Mouse (Mus musculus) heart, embryonic 13.5 days (tissue): ENCODE data around the gene Epha7. TPM values are rescaled to one million over a fixed set of nuclear protein-coding genes. Genes with fewer than 3 reads are reported as not detected.

Experiments
- ATAC-seq: fragments of 200-750 bp; cut with Nextera tagmentation; 2 replicates; pipeline ENCODE4 v1.8.0; 2017; ENCODE audit warnings: moderate TSS enrichment; ENCODE audit not compliant: insufficient number of reproducible peaks, low FRiP score, low TSS enrichment; ENCODE audit errors: extremely low read depth
- H3K27ac ChIP-seq: fragments of 300-500 bp; sonication (generic); replicated peaks from 2 replicates; pipeline ENCODE4 v1.5.1; 2015; ENCODE audit warnings: moderate library complexity, mild to moderate bottlenecking, inconsistent platforms
- H3K27me3 ChIP-seq: fragments of 300-500 bp; sonication (generic); replicated peaks from 2 replicates; pipeline ENCODE4 v1.6.1; 2015; ENCODE audit warnings: mild to moderate bottlenecking, inconsistent platforms
- H3K36me3 ChIP-seq: fragments of 300-500 bp; sonication (generic); 2 replicates; pipeline ENCODE4 v1.6.1; 2015; ENCODE audit warnings: mild to moderate bottlenecking, inconsistent platforms
- H3K4me1 ChIP-seq: fragments of 300-500 bp; sonication (generic); 2 replicates; pipeline ENCODE4 v1.6.1; 2015; ENCODE audit warnings: inconsistent platforms
- H3K4me2 ChIP-seq: fragments of 300-500 bp; sonication (generic); 2 replicates; pipeline ENCODE4 v1.6.1; 2015; ENCODE audit warnings: inconsistent platforms, mild to moderate bottlenecking, moderate library complexity
- H3K4me3 ChIP-seq: fragments of 300-500 bp; sonication (generic); 2 replicates; pipeline ENCODE4 v1.5.1; 2015; ENCODE audit warnings: moderate library complexity, mild to moderate bottlenecking, inconsistent platforms
- H3K9ac ChIP-seq: fragments of 300-500 bp; sonication (generic); 2 replicates; pipeline ENCODE4 v1.6.1; 2015; ENCODE audit warnings: inconsistent platforms, mild to moderate bottlenecking, moderate library complexity
- H3K9me3 ChIP-seq: fragments of 300-500 bp; sonication (generic); 2 replicates; pipeline ENCODE4 v1.6.1; 2016; ENCODE audit warnings: inconsistent platforms
- WGBS: fragments of 180-500 bp; shearing (Covaris S2); methylation state at CpG from one replicate; pipeline ENCODE4 v1.1.7; 2015; ENCODE audit warnings: mixed read lengths; 5-methylcytosine and 5-hydroxymethylcytosine counted together
- polyA plus RNA-seq: library from polyadenylated mRNA; unstranded; fragments of >200 nt; fragmentation: Nextera tagmentation; extraction: Ambion mirVana; gene quantifications from 2 replicates; pipeline ENCODE4 v1.2.1, GENCODE M21; 2015

Epha7 gene
- polyA plus RNA-seq, 1 experiment from 2014 or later: 33.9 TPM

- H3K4me2 ChIP-seq: no peak overlapping the region
- no peak for ATAC-seq
- no peak overlapping the region for H3K9ac ChIP-seq
- H3K27me3 ChIP-seq: no peaks in the 10 kb centered on the region
- H3K4me1 ChIP-seq: peaks cover 3% of the 10 kb centered on the region; the same call in 1 of the 2 replicates
- H3K9me3 ChIP-seq: no peaks in the 10 kb centered on the region
- no peaks in the 10 kb centered on the region for H3K36me3 ChIP-seq
- H3K27ac ChIP-seq: no peak overlapping the region
- H3K4me3 ChIP-seq: no peak overlapping the region
- WGBS: 89% methylated on average over 5 of the region's 5 CpGs
Observed at GRCm38 (mm10) chr4:28901496-28901895, 88.6 kb downstream of the Epha7 start.

DNA sequence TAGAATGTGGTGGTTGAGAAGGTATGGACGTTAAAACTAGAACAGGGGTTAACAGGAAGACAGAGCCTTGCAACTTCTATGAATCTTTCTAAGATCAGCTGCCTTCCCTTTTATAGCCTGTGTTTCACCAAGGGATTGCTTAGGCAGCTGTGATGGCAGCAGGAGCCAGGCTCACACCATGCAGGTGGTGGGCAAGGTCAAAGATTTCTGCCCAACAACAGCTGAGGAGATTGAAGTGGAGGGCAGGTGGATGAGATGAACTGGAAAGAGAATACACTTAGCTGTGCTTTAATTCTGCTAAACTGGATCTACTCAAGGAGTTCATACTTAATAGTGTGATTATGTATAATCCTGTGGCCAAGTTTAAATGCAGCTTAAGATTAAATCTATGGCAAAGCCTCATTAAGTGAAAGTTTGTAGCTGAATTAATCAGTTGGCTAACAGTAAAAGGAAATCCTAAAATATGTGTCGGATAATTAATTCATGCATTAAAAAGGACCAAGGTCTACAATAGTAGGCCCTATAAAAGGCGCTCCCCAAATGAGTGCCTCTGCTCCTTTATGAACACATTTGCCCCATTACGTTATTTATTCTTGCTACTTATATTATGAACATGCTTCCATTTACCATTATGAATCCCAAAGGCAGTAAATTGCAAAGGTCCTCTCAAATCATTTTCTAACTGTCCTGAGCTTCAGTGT is 89.2 kb downstream of the Epha7 start:
- Histone ChIP-seq H3K9ac (no peak overlapping the region), H3K27ac (no peak overlapping the region), H3K4me1 (peaks cover 3% of the 10 kb centered on the region; the same call in 1 of the 2 replicates), H3K4me2 (no peak overlapping the region), H3K9me3 (no peaks in the 10 kb centered on the region), H3K36me3 (no peaks in the 10 kb centered on the region), H3K4me3 (no peak overlapping the region), H3K27me3 (no peaks in the 10 kb centered on the region)
- WGBS: 84% methylated on average over 4 of the region's 4 CpGs
- ATAC-seq: no peak

- Histone ChIP-seq H3K4me1 (no peaks in the 10 kb centered on the region), H3K9me3 (no peaks in the 10 kb centered on the region), H3K9ac (no peak overlapping the region), H3K27me3 (no peaks in the 10 kb centered on the region), H3K36me3 (no peaks in the 10 kb centered on the region), H3K4me2 (no peak overlapping the region), H3K4me3 (no peak overlapping the region), H3K27ac (no peak overlapping the region)
- no peak for ATAC-seq
- WGBS: 92% methylated on average over 2 of the region's 2 CpGs
Observed at GRCm38 (mm10) chr4:28906985-28907384, 94.1 kb downstream of the Epha7 start.

DNA sequence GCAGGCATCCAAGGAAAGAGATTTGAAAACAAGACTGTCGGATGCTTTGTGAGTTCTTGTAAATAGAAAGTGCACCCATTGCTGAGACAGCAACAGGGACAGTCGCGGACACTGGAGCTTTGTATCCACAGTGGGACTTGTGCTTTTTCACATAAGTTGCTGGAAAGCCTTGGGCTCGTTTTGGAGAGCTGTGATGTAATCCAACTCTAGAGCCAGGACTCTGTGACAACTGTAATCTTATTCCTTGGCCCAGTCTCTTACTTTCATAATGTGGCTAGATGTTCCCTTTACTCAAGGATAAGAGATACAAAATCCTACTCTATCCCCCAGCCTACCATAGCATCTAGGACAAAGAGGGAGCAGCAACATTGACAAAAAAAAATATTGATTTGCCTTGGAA is 97.2 kb downstream of the Epha7 start:
- no peak for ATAC-seq
- H3K4me2 ChIP-seq: no peak overlapping the region
- H3K36me3 ChIP-seq: no peaks in the 10 kb centered on the region
- no peak overlapping the region for H3K27ac ChIP-seq
- WGBS: 69% methylated on average over 4 of the region's 4 CpGs
- H3K27me3 ChIP-seq: no peaks in the 10 kb centered on the region
- no peak overlapping the region for H3K4me3 ChIP-seq
- H3K9ac ChIP-seq: no peak overlapping the region
- H3K9me3 ChIP-seq: no peaks in the 10 kb centered on the region
- H3K4me1 ChIP-seq: peaks cover 5% of the 10 kb centered on the region; the same call in 1 of the 2 replicates

- H3K27ac ChIP-seq: no peak overlapping the region
- H3K4me2 ChIP-seq: no peak overlapping the region
- no peaks in the 10 kb centered on the region for H3K36me3 ChIP-seq
- no peak for ATAC-seq
- no peaks in the 10 kb centered on the region for H3K9me3 ChIP-seq
- no peaks in the 10 kb centered on the region for H3K27me3 ChIP-seq
- H3K4me1 ChIP-seq: peaks cover 5% of the 10 kb centered on the region; the same call in 1 of the 2 replicates
- H3K4me3 ChIP-seq: no peak overlapping the region
- WGBS: 69% methylated on average over 2 of the region's 2 CpGs
- no peak overlapping the region for H3K9ac ChIP-seq
Observed at GRCm38 (mm10) chr4:28912028-28912427, 99.1 kb downstream of the Epha7 start.

DNA sequence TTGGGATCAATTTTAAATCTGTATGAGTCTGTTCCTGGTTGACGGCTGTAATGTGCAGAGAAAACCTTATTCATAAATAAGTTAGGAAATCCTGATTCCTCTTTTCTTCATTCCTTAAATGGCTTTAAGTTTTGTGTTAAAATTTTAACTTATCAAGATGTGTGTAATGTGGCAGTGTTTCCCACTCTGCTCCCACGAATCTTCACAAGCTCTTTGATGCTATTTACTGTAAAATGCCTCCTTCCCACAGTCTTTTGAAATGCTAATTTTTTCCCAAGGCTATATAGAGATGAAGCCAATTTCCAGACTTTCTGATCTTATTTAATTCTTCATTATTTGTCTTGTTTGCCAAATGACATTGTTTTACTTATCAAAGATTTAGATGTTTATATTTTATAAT is 100.7 kb downstream of the Epha7 start:
- no peak for ATAC-seq
- Histone ChIP-seq H3K27me3 (no peaks in the 10 kb centered on the region), H3K4me3 (no peak overlapping the region), H3K4me1 (peaks cover 5% of the 10 kb centered on the region; the same call in 1 of the 2 replicates), H3K9me3 (no peaks in the 10 kb centered on the region), H3K27ac (no peak overlapping the region), H3K9ac (no peak overlapping the region), H3K4me2 (no peak overlapping the region), H3K36me3 (no peaks in the 10 kb centered on the region)
- 73% methylated on average over 2 of the region's 2 CpGs for WGBS

GRCm38 (mm10) chr4:28920645-28921044 is 107.7 kb downstream of the Epha7 start:
- Histone ChIP-seq H3K27ac (no peak overlapping the region), H3K36me3 (no peaks in the 10 kb centered on the region), H3K4me3 (no peak overlapping the region), H3K9ac (no peak overlapping the region), H3K9me3 (no peaks in the 10 kb centered on the region), H3K27me3 (no peaks in the 10 kb centered on the region), H3K4me1 (peaks cover 5% of the 10 kb centered on the region), H3K4me2 (no peak overlapping the region)
- ATAC-seq: no peak
- WGBS: 80% methylated on average over 6 of the region's 6 CpGs

GRCm38 (mm10) chr4:28926072-28926471 is 113.1 kb downstream of the Epha7 start:
- no peaks in the 10 kb centered on the region for H3K27me3 ChIP-seq
- H3K4me1 ChIP-seq: peaks cover 11% of the 10 kb centered on the region
- no peaks in the 10 kb centered on the region for H3K9me3 ChIP-seq
- ATAC-seq: no peak
- H3K4me3 ChIP-seq: no peak overlapping the region
- 0 out of 2 replicates have a peak, but pooled peaks cover 3% of the 10 kb centered on the region for H3K36me3 ChIP-seq
- 0 out of 2 replicates have a peak overlapping the region, but pooled peaks have one; percentile 32 for H3K27ac ChIP-seq
- no peak overlapping the region for H3K4me2 ChIP-seq
- WGBS: 47% methylated on average over 4 of the region's 4 CpGs
- no peak overlapping the region for H3K9ac ChIP-seq

- 70% methylated on average over 4 of the region's 4 CpGs for WGBS
- Histone ChIP-seq H3K9me3 (no peaks in the 10 kb centered on the region), H3K9ac (no peak overlapping the region), H3K27me3 (no peaks in the 10 kb centered on the region), H3K4me3 (no peak overlapping the region), H3K27ac (no peak overlapping the region), H3K36me3 (peaks cover 9% of the 10 kb centered on the region), H3K4me2 (no peak overlapping the region), H3K4me1 (0 out of 2 replicates have a peak, but pooled peaks cover 3% of the 10 kb centered on the region)
- no peak for ATAC-seq
Observed at GRCm38 (mm10) chr4:28933431-28933830, 120.5 kb downstream of the Epha7 start.

DNA sequence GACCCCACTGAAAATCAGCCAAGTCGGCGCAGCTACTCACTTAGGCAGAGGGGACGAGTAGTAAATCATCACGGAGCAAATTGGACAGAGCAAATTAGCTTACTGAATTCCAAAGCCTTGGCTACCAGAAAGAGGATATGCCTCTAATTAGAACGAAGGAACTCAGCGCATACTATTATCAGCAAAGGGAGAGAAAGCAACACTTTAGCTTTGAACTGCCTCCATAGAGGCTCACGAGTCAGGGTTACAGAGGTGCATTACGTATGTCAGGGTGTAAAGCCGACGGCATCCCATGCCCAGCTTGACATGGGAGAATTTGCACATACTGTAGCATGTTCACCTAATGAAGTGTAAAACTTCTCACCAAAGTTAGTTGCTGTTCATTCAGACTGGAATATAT is 121.9 kb downstream of the Epha7 start:
- no peaks in the 10 kb centered on the region for H3K27me3 ChIP-seq
- no peak overlapping the region for H3K27ac ChIP-seq
- H3K9ac ChIP-seq: no peak overlapping the region
- H3K9me3 ChIP-seq: no peaks in the 10 kb centered on the region
- 0 out of 2 replicates have a peak, but pooled peaks cover 3% of the 10 kb centered on the region for H3K4me1 ChIP-seq
- 78% methylated on average over 10 of the region's 10 CpGs for WGBS
- ATAC-seq: no peak
- H3K4me2 ChIP-seq: no peak overlapping the region
- H3K36me3 ChIP-seq: peaks cover 17% of the 10 kb centered on the region
- no peak overlapping the region for H3K4me3 ChIP-seq

- Histone ChIP-seq H3K4me2 (no peak overlapping the region), H3K9me3 (no peaks in the 10 kb centered on the region), H3K9ac (no peak overlapping the region), H3K36me3 (peaks cover 19% of the 10 kb centered on the region), H3K27me3 (no peaks in the 10 kb centered on the region), H3K27ac (no peak overlapping the region), H3K4me3 (no peak overlapping the region), H3K4me1 (0 out of 2 replicates have a peak, but pooled peaks cover 3% of the 10 kb centered on the region)
- WGBS: 78% methylated on average over 11 of the region's 11 CpGs
- no peak for ATAC-seq
Observed at GRCm38 (mm10) chr4:28935567-28935966, 122.6 kb downstream of the Epha7 start.

- Histone ChIP-seq H3K27ac (no peak overlapping the region), H3K4me3 (no peak overlapping the region), H3K4me2 (no peak overlapping the region), H3K9ac (no peak overlapping the region), H3K27me3 (no peaks in the 10 kb centered on the region), H3K4me1 (0 out of 2 replicates have a peak, but pooled peaks cover under 1% of the 10 kb centered on the region), H3K36me3 (peaks cover 34% of the 10 kb centered on the region), H3K9me3 (no peaks in the 10 kb centered on the region)
- WGBS: 86% methylated on average over 2 of the region's 2 CpGs
- ATAC-seq: no peak
Observed at GRCm38 (mm10) chr4:28940710-28941109, 127.8 kb downstream of the Epha7 start.
